Mouse (Mus musculus): ENCODE measurements at regions not wholly inside any gene's neighbourhood (a gene's known extent, or its start where the extent isn't known, plus 50 kb on each side); places are given as distances from the start of the nearest gene placed in this dataset.

DNA sequence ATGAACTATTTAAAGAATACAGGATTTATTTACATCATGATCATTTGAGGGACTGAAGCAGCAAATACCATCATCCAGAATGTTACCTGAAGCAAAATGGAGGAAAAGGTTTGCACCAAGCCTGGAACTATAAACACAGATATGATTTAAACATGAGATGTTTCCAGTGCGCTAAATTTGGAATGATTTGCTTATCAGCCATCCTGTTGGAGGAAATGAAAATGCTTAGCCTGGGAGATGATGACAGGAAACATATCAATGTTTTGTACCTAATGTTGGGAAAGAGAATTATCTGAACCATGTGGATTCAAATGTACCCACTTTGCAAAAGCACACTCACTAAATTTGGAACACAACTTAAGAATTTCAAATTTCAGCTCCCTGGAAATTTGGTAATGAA, 149.3 kb downstream of the Adgra3 start:
- no peak for DNase-seq (ENCODE audit: low spot score)

- DNase-seq (ENCODE audit: low spot score), result no peak
Observed at GRCm38 (mm10) chr5:49896106-49896505, 162.7 kb downstream of the Adgra3 start.

DNA sequence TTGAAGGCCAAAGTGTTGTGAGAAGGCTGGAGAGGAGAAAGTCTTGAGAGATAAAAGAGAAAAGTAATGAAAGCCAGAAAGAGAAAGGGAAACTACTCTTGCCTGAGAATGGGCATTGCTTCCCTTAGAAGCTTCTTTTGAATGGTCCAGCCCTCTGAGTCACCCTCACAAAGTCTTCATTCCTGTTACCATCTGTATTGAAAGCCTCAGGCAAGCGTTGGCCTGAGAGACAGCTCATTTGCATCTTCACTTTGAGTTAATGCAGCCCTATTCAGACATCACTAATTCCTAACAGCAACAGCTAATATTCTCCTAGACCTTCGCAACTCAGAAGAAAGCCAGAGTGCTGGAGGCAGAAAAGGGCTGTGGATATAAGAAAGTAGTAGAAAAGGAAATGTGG, 178.4 kb downstream of the Adgra3 start:
- DNase-seq (ENCODE audit: low spot score), result no peak

- DNase-seq (ENCODE audit: low spot score), result no peak
Observed at GRCm38 (mm10) chr5:49876240-49876639, 182.6 kb downstream of the Adgra3 start.

- DNase-seq (ENCODE audit: low spot score), result peak; percentile 21
Observed at GRCm38 (mm10) chr5:49857202-49857601, 201.6 kb downstream of the Adgra3 start.

DNA sequence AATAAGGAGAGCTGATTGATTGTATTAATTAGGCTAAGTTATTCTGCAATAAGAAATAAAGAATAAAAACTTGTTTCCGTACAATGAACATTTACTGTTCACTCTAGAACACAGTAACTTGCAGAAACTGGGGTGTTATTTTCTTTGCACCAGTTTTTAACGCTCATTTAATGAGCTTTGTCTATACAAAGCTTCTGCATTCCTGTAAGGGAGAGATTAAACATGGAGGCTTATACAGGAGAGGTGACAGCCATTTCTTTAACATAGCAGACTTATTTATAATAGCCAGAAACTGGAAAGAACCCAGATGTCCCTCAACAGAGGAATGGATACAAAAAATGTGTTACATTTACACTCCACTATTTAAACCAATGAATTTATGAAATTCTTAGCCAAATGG, 202.8 kb downstream of the Adgra3 start:
- no peak for DNase-seq (ENCODE audit: low spot score)

DNA sequence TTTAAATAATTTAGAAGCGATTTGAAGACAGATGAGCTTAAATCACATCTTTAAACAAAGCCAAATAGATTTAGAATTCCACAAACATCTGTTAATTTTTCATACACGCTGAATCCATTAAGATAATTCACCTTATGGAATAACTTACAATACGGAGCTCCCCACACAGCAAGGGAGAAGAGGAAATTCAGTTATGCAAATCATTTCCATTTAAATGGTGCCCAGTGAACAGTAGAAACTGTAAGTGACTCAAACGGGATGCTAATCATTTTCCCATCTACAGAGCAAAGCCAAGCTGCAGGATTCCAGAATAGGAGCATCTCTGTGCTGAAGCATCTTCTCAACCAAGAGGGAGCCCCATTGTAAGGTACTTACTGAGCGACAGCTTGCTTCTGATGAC, 210.1 kb downstream of the Adgra3 start:
- no peak for DNase-seq (ENCODE audit: low spot score)

DNA sequence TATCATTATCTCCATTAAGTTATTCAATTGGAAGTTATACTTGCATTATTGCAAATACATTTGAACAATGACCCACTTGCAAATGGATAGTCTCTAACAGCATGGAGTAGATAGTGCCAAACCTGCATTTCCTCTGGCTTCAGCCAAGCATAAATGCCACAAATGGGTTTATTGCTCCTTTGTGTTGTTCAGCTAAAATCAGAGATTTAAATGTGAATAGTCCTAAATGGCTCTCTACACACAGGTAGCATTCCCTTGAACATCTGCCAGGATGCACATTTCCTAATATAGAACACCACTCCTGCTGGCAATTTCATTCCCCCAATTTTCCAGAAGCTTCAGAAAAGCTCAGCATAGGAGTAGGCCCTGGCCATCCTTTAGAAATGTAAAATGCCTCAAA, 210.6 kb downstream of the Adgra3 start:
- DNase-seq (ENCODE audit: low spot score), result no peak

DNA sequence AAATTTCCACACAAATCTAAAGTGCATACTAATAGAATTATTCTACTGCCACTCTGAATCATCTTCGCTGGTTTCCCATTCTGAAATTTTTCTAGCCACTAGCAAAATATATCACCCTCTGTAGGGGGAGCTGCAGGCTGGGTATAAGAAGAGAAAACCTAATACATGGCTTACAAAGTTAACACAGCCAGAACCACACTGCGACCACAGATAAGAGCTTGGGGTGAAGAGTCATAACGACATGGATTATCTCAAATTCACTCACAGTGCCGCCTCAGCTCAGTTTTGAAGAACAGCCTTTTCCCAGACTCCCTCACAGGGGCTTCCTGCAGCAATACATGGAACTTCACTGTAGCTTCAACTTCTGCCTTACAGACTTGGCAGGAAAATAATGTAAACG, 240.0 kb downstream of the Adgra3 start:
- no peak for DNase-seq (ENCODE audit: low spot score)

DNA sequence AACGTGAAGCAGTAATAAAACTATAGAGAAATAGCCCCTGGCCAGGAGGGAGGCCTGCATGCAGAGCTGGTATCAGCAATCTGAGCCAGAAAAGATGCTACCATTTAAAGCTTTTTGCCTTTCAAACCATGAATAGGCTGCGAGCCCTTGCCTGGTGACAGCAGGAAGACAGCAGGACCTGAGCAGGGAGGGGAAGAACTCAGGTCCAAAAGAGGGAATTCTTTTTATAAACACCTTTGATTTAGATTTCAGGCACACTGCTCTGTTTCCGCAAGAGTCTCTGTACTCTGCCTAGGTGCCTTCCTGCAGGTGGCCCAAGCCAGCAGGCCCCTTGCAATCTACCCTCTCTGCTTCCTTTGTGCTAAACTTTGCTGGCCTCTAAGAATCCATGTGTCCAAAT, 242.1 kb downstream of the Adgra3 start:
- DNase-seq (ENCODE audit: low spot score), result no peak

- no peak for DNase-seq (ENCODE audit: low spot score)
Observed at GRCm38 (mm10) chr5:49813335-49813734, 245.5 kb downstream of the Adgra3 start.

GRCm38 (mm10) chr5:49788494-49789160, 263.9 kb upstream of the Kcnip4 start:
- DNase-seq (ENCODE audit: low spot score), result no peak

DNA sequence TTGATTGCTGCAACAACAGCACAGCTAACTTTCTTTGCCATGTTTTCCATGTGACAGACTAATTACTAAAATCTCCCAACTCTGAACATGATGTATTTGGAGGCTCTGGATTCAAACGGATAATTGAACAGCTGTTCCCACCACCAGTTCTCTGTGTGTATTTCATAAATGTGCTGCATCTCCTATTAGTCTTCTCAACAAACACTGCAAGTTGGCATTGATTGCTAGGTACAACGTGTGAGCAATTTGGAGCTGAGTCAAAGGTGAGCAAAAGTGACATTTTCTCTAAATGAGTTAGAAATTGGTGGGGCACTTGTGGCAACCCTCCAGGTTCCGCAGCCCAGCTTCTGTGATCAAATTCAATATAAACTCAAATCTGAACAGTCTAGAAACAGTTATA, 259.0 kb upstream of the Kcnip4 start:
- no peak for DNase-seq (ENCODE audit: low spot score)

DNA sequence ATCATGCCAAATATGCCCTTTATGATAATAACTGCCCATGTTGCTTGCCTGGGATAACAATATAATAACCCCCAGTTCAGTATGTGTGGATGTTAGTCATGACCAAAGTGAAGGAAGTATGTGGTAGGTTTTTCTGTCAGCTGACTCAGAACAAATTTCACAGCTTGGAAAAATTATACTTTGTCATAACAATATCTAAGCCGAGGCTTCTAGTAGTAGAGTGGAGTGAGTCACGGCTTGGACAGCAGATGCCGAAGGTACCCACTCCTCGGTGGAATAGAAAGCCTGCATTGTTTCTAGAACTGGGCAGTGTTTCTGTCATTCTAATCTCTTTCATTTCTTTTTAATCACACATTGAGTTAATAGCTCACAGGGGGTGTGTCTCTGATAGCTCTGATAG, 236.3 kb upstream of the Kcnip4 start:
- no peak for DNase-seq (ENCODE audit: low spot score)

DNA sequence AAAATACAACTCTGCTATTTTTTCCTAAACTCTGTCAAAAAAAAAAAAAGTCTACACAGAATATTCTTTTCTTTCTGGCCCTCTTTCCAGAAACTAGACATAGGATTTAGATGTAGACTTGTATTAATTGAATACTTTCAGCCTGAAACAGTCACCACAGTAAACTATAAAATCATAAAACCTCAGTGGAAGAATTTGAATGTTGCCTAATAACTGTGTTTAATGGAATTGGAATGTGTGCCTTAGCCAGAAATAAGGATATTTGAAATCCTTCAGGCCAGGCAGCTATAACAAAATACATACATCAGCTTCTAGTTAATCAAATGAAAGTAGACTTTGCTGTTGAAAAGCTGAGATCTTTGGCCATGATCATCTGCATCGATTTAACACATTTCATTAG, 230.8 kb upstream of the Kcnip4 start:
- DNase-seq (ENCODE audit: low spot score), result no peak

DNA sequence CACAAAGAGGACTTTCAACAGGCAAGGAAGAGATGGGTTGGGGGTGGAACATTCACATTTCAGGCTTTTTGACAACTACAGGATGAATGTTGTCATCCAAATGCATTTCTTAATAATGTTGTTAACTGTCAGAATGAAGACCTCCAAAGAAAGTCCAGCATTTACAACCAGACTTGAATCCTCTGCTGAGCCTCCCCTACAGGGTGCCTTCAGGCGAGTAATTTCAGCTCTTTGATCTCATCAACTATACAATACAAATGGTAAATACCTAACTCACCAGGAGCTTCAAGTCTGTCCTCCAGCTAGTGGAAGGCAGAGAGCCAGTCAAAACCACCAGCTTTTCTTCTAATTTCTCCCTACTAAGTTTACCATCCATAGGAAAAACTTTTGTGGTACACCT, 187.9 kb upstream of the Kcnip4 start:
- DNase-seq (ENCODE audit: low spot score), result no peak

DNA sequence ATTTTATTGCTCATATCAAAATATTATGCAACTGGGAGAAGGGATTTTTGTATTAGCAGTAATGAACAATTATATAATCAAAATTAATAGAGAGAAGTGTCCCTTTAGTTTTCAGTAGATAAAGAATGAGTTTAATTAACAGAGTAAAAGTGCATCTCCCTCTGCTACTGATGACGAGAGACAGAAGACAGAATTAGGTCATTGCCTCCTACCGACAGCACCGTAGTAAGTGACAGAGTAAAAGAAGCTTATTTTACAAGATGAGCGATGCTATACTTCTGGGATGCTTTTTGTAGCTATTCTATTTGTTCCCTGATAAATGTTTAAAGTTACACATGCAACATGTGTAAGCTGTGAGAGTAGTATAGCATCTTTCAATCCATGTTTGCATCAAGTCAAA, 157.4 kb upstream of the Kcnip4 start:
- no peak for DNase-seq (ENCODE audit: low spot score)

DNA sequence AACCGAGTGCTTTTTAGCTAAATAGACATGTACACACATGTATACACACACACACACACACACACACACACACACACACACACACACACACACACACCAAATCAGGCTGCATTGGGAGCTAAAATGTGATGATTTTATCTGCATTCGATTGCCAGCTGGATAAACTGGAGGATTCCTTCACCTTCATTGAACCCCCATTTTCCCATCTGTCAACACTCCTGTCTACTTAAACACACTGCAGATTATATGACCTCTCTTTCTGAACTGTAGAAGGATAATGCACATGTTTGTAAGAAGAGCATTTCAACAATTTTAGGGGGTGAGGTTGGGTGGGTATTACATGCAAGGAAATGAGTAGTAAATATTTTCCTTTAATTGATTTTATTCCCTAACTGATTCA, 156.8 kb upstream of the Kcnip4 start:
- DNase-seq (ENCODE audit: low spot score), result no peak

- no peak for DNase-seq (ENCODE audit: low spot score)
Observed at GRCm38 (mm10) chr5:49675885-49676284, 151.2 kb upstream of the Kcnip4 start.

DNA sequence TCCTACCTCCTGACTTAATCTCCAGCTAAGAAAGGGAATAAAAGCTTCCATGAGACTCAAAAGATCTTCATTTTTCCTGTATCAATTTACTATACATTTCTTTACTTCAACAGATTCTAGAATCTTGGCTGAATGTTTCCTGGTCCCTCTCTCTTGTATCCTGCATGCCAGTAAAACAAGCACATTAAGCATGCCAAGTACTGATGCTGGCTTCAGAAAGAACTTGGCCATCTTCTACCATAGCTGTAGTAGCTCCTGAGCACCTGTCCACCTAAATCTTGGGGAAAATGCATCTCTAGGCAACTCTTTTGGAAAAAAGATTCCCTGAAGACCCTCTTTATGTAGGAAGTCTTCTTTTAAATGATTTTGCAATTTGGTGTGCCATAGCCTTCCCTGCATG, 140.5 kb upstream of the Kcnip4 start:
- no peak for DNase-seq (ENCODE audit: low spot score)

GRCm38 (mm10) chr5:49663928-49664327, 139.2 kb upstream of the Kcnip4 start:
- peak; percentile 85 for DNase-seq (ENCODE audit: low spot score)

DNA sequence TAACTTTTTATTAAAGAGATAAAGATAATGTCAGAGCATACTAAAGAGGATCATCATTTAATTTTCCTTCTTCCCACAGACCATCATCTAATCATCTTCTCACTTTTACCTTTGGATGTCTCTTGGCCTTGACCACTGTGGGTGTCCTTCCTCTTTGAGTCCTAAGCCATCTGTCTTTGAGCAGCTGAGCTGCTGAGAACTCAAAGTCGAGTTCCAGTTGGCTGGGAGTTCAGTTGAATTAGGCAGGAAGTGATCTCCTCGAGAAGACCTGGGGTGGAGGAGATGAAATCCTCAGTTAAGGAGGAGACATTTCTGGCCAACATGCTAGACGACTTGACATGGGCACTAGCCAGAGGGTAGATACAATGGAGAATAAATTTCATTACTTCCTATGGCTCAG, 137.4 kb upstream of the Kcnip4 start:
- no peak for DNase-seq (ENCODE audit: low spot score)

DNA sequence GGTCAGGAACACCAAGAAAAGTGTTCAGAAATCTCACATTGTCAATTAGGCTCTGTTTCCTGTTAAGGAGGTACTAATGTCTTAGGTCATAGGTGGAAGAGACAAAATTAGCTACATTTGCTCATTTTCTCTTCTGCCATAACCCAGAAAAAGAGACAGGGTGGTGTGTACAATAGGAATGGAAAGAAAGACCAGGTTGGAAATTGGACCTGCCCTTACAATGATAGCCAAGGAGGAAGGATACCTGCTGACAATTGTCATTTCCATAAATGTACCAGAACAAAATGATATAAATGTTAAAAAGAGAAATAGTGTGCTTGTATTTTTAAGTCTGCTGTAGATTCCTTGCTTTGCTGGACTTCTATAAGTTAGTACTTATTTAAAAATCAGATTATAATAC, 135.9 kb upstream of the Kcnip4 start:
- no peak for DNase-seq (ENCODE audit: low spot score)

- DNase-seq (ENCODE audit: low spot score), result no peak
Observed at GRCm38 (mm10) chr5:49650953-49651352, 126.2 kb upstream of the Kcnip4 start.

DNA sequence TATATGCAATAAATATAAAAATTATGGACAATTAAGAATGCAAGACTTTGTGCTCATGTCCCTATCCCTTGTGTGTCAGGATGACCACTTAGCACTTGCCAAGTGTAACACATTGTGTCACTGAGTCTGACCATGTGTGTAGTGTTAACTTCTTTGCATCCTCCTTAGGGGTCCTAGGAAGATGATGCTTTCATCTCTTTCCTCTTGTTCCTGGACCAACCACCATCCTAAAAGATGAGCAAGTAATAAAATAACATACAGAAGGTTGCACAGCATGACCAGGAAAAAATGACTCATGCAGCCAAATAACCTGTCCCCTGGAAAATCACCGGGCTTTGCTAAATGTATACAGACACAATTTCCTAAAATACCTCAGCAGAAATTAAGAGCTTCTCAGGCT, 121.1 kb upstream of the Kcnip4 start:
- no peak for DNase-seq (ENCODE audit: low spot score)

All from adipocyte (in vitro differentiated cells).